Mouse (Mus musculus): Measurements from ENCODE around the gene Bdh1.

- no peak for TF ChIP-seq EP300 (IDR thresholded peaks at IDR 0.05; ENCODE audit: low read depth)
- TF ChIP-seq CTCF (IDR thresholded peaks at IDR 0.05; ENCODE audit: low read depth) = no peak
Observed at GRCm38 (mm10) chr16:31473226-31473625, 51.1 kb downstream of the Bdh1 start.

Measured in liver, embryonic 14.5 days (tissue).